Mouse (Mus musculus) frontal cortex, postnatal 36 days (tissue): ENCODE results near the gene Inpp4b.

ENCODE experiments used
- DNase-seq, 2 experiments: peaks; one replicate each; pipeline ENCODE4 v3.0.0; 2022; ENCODE audit warnings: low spot score in 2 of 2

Gene Inpp4b

DNA sequence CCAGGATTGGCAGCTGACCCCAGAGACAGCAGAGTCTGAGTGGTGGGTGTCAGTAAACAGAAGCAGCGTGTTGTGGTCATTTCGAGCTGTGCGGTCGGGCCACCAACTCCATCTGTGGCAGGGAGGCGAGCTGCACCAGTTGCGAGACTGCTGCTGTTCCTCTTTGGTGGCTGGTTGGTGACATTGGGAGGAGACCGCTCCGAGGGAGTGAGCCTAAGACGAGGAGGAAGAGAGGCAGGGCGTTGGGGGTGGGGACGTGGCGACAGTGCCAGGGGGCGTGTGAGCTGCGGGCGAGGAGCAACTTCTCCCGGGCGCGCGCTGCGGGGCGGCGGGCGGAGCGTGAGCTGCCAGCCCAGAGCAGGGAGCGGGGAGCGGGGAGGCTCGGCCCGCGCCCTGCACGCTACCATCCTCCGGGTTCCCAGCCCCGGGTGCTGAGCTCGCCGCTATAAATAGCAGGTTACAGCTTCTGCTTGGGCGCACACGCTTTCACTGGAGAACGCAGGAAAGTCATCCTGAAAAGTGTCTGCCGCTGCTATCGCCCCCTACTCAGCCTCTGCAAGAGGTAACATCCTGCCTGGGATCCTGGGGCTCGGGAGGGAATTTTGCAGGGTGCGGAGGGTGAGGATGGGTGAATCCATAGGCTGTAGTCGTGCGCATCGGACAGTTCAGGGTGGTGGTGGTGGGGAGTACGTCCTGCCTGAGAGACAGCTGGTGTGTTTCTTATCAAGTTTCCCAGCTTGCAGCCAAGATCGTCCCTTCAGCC lies at the start of gene Inpp4b:
TSS of gene Inpp4b (plus strand) at position 321 of the 763 bp plus-strand sequence.
- peak; percentile 63 to 76 for DNase-seq

DNA sequence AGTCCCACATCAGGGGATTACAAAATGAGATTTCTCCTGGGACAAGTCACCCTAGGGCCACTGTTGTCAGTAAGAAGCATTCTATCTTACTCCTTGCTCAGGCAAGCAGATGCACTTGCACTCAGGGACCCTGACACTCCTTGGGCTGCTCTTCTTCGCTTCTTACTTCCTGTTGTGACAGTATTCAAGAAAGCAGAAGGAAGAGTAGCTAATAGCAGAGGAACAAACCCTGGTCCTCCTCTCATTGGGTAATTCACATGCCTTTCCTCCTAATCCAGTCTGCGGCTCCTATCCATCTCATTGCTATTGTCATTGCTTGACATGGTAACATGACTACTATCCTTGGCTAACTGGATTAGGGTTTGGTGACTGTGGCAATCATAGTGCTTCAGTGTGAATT lies 7.1 kb upstream of the Inpp4b start:
- no peak for DNase-seq

DNA sequence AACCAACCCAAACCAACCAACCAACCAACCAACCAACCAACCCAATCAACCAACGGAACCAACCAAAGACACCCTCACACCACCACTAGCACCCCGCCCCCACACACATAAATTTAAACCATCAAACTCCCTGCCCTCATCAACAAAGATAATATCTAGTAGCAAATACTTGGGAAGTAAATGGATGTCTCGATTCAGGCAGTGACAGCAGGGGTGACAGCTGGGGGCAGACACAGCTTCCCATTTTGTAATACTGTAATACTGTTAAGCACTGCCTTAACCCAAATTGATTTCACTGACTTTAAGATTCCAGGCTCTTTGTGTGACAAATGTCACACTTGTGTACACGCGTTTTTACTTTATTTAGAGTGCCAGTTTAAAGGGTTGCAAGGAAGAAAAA lies 1.2 kb upstream of the Inpp4b start:
- DNase-seq: no peak

DNA sequence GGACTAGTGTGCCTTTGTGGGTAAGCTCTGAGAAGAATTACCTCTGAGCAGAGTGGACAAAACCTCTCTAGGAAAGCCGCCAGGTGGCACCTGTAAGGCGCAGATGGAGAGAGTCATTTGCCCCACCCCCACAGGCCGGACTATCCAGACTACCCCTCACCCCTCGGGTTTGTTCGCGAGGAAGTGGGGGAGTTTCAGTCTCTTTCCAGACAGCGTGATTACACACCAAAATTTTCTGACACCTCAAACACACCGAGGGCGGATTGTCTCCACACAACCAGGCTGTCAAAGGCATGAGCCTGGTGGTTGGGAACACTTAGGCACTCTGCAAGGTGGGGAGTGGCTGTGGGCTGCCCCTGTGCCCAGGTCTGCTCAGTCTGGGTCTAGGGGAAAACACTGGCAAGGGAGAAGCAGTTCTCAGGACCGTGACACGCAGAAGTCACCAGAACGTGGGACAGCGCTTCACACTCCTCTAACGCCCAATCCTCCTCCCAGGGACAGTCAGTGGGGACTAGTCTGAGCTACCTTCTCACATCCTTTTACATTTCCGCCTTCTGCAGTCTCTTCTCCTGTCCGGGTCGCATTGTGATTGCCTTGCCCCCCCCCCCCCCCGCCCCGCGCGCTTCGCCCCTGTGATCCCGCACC lies 643 bp upstream of the Inpp4b start:
- DNase-seq: peak; percentile 66 to 77

DNA sequence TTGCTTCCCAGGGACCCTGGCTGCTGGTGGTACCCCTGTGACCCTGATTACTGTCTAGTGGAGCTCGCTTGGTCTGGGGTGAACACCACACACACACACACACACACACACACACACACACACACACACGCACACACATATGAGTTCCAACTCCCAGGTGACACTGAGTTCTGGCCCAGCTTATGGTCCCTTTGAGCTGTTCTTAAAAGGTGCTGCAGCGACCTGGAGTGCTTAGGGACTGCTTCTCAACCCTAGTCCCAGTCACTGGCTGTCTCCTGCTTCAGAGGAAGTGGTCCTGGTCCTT lies 595 bp downstream of the Inpp4b start:
- DNase-seq: no peak

DNA sequence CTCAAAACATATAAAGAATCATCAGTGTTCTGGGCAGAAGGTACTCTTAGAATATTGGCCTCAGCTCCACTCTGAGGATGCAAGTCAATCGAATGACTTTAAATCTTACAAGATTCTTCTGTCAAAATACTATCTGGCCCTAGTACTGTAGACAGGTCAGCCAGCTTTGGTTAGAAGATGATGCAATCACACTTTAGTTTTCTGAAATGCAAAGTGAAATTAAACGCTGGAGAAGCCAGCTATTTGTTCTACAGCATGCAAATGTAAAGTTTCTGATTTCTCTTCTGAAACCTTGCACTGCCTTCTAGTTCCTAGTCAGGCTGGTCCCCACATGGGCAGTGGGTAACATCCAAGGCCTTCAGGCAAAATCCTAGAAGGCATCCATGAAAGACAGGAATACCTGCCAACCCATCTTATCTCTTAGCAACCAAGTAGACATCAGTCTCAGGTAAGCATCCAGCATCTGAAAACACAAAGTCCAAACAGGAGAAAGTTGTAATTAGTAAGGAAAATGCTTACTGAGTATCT lies 2.9 kb downstream of the Inpp4b start:
- DNase-seq: no peak

DNA sequence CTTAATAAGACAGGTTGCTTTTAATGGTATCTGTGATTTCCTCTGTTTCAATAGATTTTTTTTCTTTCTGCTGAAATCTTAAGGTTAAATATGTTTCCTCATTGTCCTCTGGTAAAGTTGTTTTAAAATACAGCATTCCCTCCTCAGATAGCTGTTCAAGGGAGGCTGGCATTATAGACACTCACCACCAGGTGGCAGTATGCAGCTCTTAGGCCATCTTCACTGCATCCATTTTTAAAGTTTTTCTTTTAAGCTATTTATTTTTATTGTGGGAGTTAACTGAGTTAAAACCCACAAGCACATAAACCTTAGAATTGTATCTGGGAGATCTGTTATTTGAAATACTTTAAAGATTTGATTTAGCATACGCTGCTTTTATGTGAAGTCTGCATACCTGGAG lies 7.1 kb downstream of the Inpp4b start:
- peak in 1 of 2 experiments; percentile 36 for DNase-seq

DNA sequence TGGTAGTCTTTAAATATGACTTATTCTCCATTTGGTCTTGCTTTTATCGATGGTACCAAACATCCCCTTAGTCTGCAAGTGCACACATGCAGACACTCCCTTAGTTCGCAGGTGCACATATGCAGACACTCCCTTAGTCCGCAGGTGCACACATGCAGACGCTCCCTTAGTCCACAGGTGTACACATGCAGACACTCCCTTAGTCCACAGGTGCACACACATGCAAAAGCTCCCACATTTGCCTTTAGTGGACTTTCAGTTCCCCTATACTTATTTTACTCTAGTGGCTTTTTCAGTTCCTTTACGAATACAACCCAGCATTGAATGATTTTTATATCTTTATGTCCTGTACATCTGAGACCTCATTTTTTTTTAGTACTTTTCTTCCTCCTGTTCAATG lies 11.1 kb downstream of the Inpp4b start:
- no peak for DNase-seq

DNA sequence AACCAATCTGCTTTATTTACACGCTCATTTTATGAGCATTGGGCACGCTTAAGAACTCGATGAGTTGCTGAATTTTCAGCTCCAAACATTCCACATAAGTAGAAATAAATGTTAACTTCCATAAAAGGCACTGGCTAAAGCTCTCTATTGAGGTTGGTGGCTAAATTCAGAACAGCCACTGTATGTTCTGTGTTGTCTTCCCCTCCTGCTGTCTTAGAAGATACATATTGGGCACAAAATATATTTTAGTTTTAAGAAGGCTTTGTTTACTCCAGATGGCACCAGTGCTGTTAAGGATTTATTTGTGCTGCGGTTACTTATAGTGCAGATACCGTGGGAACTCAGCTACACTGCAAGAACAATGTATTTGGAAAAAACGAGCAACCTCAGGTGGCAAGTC lies 15.8 kb downstream of the Inpp4b start:
- no peak for DNase-seq

DNA sequence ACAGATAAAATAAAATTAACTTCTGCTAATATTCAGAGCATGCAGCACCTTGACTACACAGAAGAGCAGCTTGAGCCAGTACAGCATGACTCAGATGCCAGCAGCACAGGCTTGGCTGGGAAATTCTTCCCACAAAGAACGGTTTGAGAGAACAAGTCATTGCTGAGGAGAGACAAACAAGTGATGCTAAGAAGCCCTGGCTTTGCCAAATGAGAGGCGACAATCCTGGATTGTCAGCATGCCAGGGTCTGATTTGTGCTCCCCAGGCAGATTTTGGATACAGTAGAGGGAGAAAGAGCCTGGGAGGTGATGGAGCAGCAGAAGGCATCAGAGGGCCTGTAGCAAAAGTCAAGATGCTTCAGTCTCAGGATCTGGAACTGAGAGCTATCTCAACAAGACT lies 18.2 kb downstream of the Inpp4b start:
- peak; percentile 39 to 48 for DNase-seq

DNA sequence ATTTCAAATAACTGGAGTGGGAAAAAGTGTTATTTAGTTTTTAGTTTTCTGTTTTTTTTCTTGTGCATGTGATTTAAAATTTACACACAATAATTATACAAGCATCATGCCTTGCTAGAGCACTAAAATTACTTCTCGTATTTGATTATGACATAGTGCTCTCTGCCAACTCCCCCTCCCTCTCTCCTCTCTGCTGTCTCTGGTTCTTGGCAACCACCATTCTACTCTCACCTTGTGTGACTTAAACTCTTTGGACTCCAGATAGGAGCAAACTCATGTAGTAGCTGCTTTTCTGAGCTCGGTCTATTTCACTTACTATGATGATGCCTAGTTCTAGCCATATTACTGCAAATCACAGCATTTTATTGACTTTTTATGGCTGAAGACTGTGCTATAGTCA lies 18.8 kb downstream of the Inpp4b start:
- DNase-seq: no peak

DNA sequence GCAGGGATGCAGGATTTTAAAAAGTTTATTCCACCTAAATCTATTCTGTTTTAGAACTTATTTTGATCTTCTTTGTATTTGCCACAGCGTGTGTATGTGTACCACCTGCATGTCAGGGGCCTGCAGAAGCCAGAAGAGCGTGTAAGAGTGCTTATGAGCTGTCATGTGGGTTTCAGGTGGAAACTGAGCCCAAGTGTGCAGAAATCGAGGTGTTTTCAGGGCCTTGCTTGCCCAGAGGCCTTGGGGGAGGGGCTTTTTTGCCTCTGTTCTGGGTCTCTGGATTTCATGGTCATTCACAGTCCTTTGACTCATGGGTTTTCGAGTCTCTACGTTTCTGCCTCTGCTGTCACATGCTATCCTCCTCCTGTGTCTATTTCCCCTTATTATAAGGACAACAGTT lies 28.3 kb downstream of the Inpp4b start:
- DNase-seq: no peak

DNA sequence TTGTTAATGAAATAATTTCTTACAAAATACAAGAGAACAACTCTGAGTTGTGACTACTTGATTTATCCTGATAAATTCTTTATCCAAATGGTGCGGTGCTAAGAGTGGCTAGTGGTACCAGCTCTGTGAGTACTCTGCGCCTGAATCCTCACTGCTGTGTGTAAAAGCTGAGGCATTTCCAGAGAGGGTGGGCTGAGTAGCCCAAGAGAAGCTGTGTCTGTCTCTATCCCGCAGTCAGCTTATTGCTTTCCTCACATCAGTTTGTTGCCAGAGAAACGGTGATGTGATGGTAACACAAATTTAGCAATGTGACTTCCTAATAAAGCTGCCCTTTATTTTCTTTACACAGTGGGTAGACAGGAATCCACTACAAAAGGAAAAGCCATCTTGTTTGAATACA lies 29.5 kb downstream of the Inpp4b start:
- DNase-seq: no peak

DNA sequence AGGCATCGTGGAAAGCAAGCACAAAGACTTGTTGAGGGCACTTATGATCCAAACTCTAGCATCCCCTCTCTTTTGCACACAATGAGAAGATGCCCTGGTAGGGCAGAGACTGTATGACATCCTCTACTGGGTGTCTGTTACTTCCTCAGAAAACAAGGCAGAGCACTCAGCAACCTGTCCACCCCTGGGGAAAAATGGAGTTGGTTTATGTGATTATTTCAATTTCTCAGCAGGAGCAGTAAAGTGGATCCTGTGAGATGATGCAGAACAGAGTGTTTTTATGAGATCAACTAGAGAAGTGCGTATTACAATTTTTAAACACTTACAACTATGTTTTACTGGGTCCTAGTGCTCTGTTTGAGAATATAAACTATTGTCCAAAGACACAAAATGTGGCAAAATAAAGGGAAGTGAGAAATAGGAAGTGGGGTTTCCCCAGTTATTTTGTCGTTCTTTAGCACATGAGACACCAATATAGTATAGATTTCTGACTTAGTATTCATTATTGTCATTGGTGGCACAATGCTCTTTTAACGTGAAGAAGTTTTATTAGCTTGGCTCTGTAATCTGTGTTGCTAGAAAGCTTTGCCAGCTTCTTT lies 32.6 kb downstream of the Inpp4b start:
- no peak for DNase-seq

DNA sequence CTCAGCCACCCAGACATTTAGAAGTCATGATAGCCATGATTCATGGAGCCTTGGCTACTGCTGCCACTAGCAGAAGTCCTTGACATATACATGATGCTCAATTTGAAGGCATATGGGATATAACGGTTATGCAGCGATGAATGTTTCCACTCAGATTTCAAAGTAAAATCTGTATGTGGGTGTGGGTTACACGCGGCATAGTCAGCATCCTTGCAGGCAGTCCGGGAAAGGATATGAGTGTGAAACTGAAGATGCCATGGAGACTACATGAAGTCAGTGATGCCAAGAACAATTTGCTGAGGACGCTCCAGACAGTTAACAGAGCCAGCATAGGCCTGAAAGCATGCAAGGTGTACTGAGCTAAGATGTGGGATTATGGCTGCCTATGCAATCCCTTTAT lies 46.6 kb downstream of the Inpp4b start:
- peak in 1 of 2 experiments; percentile 6 for DNase-seq

DNA sequence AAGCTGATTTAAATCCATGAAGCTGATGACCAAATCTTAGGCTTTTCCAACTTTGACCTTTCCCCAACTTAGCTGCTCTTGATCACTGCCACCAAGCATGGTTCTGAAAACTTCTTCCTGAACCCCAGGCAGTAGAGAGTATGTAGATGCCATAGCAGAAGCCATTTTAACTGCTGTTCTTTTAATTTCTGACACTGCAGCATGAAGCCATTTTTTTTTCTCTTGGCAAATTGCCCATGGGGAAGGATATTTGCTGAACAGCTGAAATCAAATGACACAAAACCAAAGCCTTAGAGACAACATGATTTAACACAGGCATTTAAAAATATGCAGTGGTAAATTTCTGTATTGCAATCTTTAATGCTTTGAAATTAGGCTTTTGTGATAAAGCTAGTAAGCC lies 56.7 kb downstream of the Inpp4b start:
- no peak for DNase-seq

DNA sequence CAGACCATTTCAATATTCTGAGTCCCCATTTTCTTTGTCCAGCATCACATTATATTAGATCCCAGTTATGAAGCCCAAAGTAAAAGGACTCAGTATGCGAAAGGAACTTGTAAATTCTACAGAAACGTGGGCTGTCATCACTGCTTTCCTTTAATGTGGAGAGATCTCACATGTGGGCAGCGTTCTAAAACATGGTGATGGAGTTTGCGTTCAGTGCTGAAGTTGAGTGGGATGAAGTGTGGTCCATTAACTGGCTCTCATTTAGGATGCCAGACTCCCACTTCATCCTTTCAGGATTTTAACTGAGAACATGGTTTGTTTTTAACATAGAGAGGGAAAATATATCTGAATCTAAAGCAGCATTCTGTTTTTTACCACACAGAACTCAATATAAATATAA lies 57.1 kb downstream of the Inpp4b start:
- DNase-seq: peak; percentile 8 to 60

DNA sequence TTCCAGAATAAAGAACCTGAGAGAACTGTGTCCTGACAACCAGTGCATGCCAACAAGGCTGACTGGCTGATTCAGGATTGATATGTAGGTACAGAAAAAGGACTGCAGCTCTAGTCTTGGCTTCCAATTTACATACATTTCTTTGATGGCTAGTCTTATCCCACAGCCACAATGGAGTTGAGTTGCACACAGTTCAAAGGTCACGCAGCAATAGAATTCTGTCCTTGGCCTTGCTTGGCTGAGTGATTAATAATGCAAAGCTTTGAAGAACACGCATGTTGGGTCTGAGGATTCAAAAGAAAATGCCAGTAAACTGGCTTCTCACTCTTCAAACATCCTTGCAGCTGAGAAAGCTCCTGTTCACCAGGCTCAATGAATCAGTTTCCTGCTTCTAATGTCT lies 70.4 kb downstream of the Inpp4b start:
- DNase-seq: no peak

DNA sequence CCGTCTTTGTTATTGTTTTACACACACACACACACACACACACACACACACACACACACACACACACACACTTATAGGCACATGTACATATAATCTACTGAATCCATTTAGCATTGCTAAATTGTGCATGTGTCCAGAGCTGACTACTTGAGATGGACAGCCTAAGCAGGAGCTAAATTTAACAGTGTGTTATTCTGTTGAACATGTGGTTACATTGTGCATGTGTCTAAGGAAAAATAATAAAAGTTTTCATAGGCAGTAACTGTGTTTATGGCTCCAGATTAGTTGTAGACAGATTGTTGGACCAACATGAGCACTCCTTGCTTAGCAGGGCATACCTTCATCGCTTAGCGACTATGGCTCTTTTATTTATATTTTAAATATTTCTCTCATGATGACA lies 101.6 kb downstream of the Inpp4b start:
- DNase-seq: no peak

DNA sequence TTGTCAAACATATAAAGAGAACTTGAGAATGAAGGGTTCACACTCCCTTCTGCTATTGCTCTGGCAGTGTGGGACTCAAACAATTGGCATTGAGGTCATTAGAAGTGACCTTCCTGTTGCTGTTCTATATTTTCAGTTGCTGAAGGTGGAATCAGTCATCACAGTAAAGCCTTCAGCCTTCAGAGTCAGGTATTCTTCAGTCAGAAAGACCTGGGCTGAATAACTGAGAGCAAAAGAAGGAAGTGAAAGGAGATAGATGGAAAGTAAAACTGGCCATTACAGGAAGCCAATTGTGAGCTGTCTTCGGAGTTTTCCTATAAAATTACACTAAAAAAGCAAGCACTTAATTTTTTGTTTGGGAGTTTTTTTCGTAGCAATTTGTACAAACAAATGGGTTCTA lies 107.4 kb downstream of the Inpp4b start:
- no peak for DNase-seq

DNA sequence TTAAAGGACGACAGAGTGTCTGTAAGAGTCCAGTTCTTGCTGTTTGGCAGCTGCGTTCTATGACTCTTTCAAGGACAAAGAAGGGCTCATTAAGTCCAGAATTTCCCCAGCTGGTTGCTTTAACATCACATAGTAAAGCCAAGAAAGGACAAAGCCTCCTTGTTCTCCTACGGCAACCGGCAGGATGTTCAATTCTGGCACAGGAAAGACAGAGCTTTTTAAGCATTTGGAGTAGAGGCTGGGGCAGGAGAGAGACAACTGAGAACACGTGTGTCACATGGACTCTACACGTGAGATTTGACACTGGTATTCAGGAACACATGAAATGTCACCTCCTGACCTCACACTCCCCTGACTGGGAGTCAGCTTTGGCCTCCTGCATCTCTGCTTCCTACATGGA lies 109.7 kb downstream of the Inpp4b start:
- DNase-seq: peak in 1 of 2 experiments; percentile 2

DNA sequence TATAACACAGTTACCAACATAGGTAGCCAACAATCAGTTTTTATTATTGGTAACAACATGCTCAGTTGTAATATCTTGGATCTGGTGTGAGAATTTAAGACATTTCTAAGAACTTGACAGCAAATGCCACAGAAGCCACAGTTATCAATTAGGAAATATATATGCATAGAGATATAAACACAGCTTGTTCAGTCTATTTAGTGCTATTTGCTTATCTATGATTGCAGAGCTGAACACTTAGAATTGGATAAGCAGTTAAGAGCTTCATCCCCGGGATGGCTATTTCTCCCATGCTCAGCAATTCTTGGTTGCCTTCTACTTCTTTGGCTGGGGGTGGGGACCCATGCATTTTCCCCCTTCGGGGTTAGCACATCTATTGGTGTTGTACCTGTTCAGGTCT lies 112.5 kb downstream of the Inpp4b start:
- no peak for DNase-seq

DNA sequence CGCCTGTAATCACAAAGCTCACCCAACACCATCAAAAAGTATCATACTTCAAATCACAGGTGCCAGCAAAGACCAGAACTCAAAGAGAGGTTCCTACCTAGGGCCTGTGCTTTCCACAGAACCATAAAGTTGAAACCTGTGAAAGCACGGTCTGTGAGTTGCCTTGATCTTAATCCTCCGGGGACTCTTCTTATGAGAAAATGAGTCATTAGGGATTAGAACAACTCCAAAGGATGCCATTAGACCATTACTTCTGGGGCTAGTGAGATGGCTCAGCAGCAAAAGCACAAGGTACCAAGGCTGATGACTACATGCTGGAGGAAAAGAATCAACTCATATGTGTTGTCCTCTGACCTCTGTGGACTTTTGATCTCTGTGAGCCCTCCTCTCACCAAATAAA lies 121.4 kb downstream of the Inpp4b start:
- DNase-seq: no peak
